Mouse (Mus musculus): Measurements from ENCODE around the gene Lcn12. TPM values are rescaled to one million over a fixed set of nuclear protein-coding genes. Genes with fewer than 3 reads are reported as not detected.

Lcn12 gene
- total and polyA plus RNA-seq, 3 experiments = not detected

DNA sequence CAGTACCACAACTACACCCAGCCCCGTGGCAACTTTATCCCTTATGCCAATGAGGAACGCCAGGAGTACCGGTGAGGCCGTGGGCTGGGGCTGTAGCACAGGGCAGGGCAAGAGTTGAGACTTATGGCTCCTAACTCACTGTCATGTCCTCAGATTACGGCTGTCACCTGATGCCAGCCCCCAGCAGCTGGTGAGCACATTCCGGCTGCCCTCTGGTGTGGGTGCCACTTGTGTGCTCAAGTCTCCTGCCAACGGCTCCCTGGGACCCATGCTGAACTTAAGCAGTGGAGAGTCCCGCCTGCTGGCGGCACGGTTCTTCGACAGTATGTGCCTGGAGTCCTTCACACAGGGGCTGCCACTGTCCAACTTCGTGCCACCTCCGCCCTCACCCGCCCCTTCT is 51.0 kb downstream of the Lcn12 start:
- DNase-seq (ENCODE audit: low spot score) (no peak), ATAC-seq (ENCODE audit: extremely low read depth, insufficient number of reproducible peaks, low FRiP score, poor library complexity, severe bottlenecking) (no peak)
- Histone ChIP-seq H3K36me3 (replicated peaks) (peaks cover 54% of the 10 kb centered on the region), H3K9me3 (replicated peaks) (no peaks in the 10 kb centered on the region), H3K27me3 (ENCODE audit: insufficient read depth, low read length) (no peaks in the 10 kb centered on the region), H3K4me3 (ENCODE audit: low read depth, low read length) (no peak overlapping the region), H3K4me1 (ENCODE audit: insufficient read depth, low read depth, low read length) (no peaks in the 10 kb centered on the region)
- no peak for TF ChIP-seq GATA1 (IDR thresholded peaks at IDR 0.05; ENCODE audit: borderline replicate concordance, low read length)
- TF ChIP-seq GATA2 (IDR thresholded peaks at IDR 0.05; ENCODE audit: borderline replicate concordance, low read depth, low read length) = no peak
- TF ChIP-seq CTCF (IDR thresholded peaks at IDR 0.05; ENCODE audit: low read depth, low read length) = no peak
- TF ChIP-seq POLR2AphosphoS5 (IDR thresholded peaks at IDR 0.05; ENCODE audit: insufficient replicate concordance, low read depth, low read length) = no peak
- TF ChIP-seq TAL1 (conservative IDR thresholded peaks at IDR 0.05; ENCODE audit: low read depth, low read length) = no peak

DNA sequence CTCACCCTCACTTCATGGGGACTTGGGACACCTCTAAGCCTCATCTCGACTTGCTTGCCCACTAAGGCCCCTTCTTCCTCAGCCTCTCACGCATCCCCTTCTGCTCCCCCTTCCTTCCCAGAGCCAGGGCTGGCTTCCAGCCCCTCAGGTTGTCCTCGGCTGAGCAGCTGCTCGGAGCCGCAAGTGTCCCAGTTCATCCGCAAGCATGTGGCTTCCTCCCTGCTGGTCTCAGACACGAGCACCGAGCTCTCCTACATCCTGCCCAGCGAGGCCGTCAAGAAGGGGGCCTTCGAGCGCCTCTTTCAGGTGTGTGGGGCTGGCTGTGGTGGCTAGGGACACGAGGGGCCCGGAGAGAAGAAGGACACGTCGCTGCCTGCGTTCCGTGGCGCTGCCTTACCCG is 52.6 kb downstream of the Lcn12 start:
- peaks cover 45% of the 10 kb centered on the region for H3K36me3 ChIP-seq (replicated peaks)
- no peaks in the 10 kb centered on the region for H3K4me1 ChIP-seq (ENCODE audit: insufficient read depth, low read depth, low read length)
- no peak for TF ChIP-seq TAL1 (conservative IDR thresholded peaks at IDR 0.05; ENCODE audit: low read depth, low read length)
- no peak for TF ChIP-seq GATA2 (IDR thresholded peaks at IDR 0.05; ENCODE audit: borderline replicate concordance, low read depth, low read length)
- TF ChIP-seq POLR2AphosphoS5 (IDR thresholded peaks at IDR 0.05; ENCODE audit: insufficient replicate concordance, low read depth, low read length) = no peak
- no peak for TF ChIP-seq CTCF (IDR thresholded peaks at IDR 0.05; ENCODE audit: low read depth, low read length)
- no peak for TF ChIP-seq GATA1 (IDR thresholded peaks at IDR 0.05; ENCODE audit: borderline replicate concordance, low read length)
- no peaks in the 10 kb centered on the region for H3K9me3 ChIP-seq (replicated peaks)
- DNase-seq (ENCODE audit: low spot score) = no peak
- no peaks in the 10 kb centered on the region for H3K27me3 ChIP-seq (ENCODE audit: insufficient read depth, low read length)
- ATAC-seq (ENCODE audit: extremely low read depth, insufficient number of reproducible peaks, low FRiP score, poor library complexity, severe bottlenecking) = no peak
- H3K4me3 ChIP-seq (ENCODE audit: low read depth, low read length) = no peak overlapping the region

Other genes with a start within 250 kb of the Lcn12 start
Only the 20 nearest of the 37 such genes appear.
- 51.2 and 53.9 TPM in 2 replicates for gene Uap1l1, start 128.2 kb downstream of the Lcn12 start, total RNA-seq (2014; fragmentation: Nextera tagmentation)
- gene Uap1l1, start 128.2 kb downstream of the Lcn12 start, total RNA-seq (2017) = 56.4 and 118 TPM in 2 replicates
- gene Uap1l1, start 128.2 kb downstream of the Lcn12 start, polyA plus RNA-seq (2012) = 21.0 and 22.8 TPM in 2 replicates
- 9.9 and 14.4 TPM in 2 replicates for gene Sapcd2, start 121.6 kb downstream of the Lcn12 start, total RNA-seq (2014; fragmentation: Nextera tagmentation)
- gene Sapcd2, start 121.6 kb downstream of the Lcn12 start, total RNA-seq (2017) = 20.6 and 28.1 TPM in 2 replicates
- 108 and 129 TPM in 2 replicates for gene Sapcd2, start 121.6 kb downstream of the Lcn12 start, polyA plus RNA-seq (2012)
- gene Entpd2, start 98.0 kb downstream of the Lcn12 start, total RNA-seq (2014; fragmentation: Nextera tagmentation) = not detected in 2 replicates
- gene Entpd2, start 98.0 kb downstream of the Lcn12 start, total RNA-seq (2017) = not detected in 2 replicates
- gene Entpd2, start 98.0 kb downstream of the Lcn12 start, polyA plus RNA-seq (2012) = 0.03 TPM in 1 of 2 replicates, not detected in the other
- gene Npdc1, start 94.6 kb downstream of the Lcn12 start, total RNA-seq (2014; fragmentation: Nextera tagmentation) = not detected in 2 replicates
- gene Npdc1, start 94.6 kb downstream of the Lcn12 start, total RNA-seq (2017) = 0.22 and 0.64 TPM in 2 replicates
- not detected in 2 replicates for gene Npdc1, start 94.6 kb downstream of the Lcn12 start, polyA plus RNA-seq (2012)
- not detected in 2 replicates for gene Fut7, start 70.6 kb downstream of the Lcn12 start, total RNA-seq (2014; fragmentation: Nextera tagmentation)
- 0.22 TPM in 1 of 2 replicates, not detected in the other for gene Fut7, start 70.6 kb downstream of the Lcn12 start, total RNA-seq (2017)
- not detected in 2 replicates for gene Fut7, start 70.6 kb downstream of the Lcn12 start, polyA plus RNA-seq (2012)
- 9.8 and 18.6 TPM in 2 replicates for gene Abca2, start 65.2 kb downstream of the Lcn12 start, total RNA-seq (2014; fragmentation: Nextera tagmentation)
- gene Abca2, start 65.2 kb downstream of the Lcn12 start, total RNA-seq (2017) = 2.8 and 5.3 TPM in 2 replicates
- gene Abca2, start 65.2 kb downstream of the Lcn12 start, polyA plus RNA-seq (2012) = 5.9 and 6.0 TPM in 2 replicates
- not detected in 2 replicates for gene Clic3, start 37.1 kb downstream of the Lcn12 start, total RNA-seq (2014; fragmentation: Nextera tagmentation)
- 0.22 TPM in 1 of 2 replicates, not detected in the other for gene Clic3, start 37.1 kb downstream of the Lcn12 start, total RNA-seq (2017)
- not detected in 2 replicates for gene Clic3, start 37.1 kb downstream of the Lcn12 start, polyA plus RNA-seq (2012)
- 16.3 and 23.2 TPM in 2 replicates for gene Paxx, start 32.8 kb downstream of the Lcn12 start, total RNA-seq (2014; fragmentation: Nextera tagmentation)
- 14.2 and 17.8 TPM in 2 replicates for gene Paxx, start 32.8 kb downstream of the Lcn12 start, total RNA-seq (2017)
- 43.4 and 47.0 TPM in 2 replicates for gene Paxx, start 32.8 kb downstream of the Lcn12 start, polyA plus RNA-seq (2012)
- not detected in 2 replicates for gene Ptgds, start 23.9 kb downstream of the Lcn12 start, total RNA-seq (2014; fragmentation: Nextera tagmentation)
- gene Ptgds, start 23.9 kb downstream of the Lcn12 start, total RNA-seq (2017) = 0.44 TPM in 1 of 2 replicates, not detected in the other
- gene Ptgds, start 23.9 kb downstream of the Lcn12 start, polyA plus RNA-seq (2012) = not detected in 2 replicates
- 48.3 and 57.9 TPM in 2 replicates for gene Fbxw5, start 6.8 kb upstream of the Lcn12 start, total RNA-seq (2014; fragmentation: Nextera tagmentation)
- 21.1 and 24.7 TPM in 2 replicates for gene Fbxw5, start 6.8 kb upstream of the Lcn12 start, total RNA-seq (2017)
- 17.1 and 35.5 TPM in 2 replicates for gene Fbxw5, start 6.8 kb upstream of the Lcn12 start, polyA plus RNA-seq (2012)
- gene C8g, start 7.8 kb upstream of the Lcn12 start, total RNA-seq (2014; fragmentation: Nextera tagmentation) = 3.4 and 4.4 TPM in 2 replicates
- 2.2 and 3.3 TPM in 2 replicates for gene C8g, start 7.8 kb upstream of the Lcn12 start, total RNA-seq (2017)
- 0.10 and 0.21 TPM in 2 replicates for gene C8g, start 7.8 kb upstream of the Lcn12 start, polyA plus RNA-seq (2012)
- gene Traf2, start 53.0 kb upstream of the Lcn12 start, total RNA-seq (2014; fragmentation: Nextera tagmentation) = 7.1 and 7.9 TPM in 2 replicates
- 18.1 and 19.1 TPM in 2 replicates for gene Traf2, start 53.0 kb upstream of the Lcn12 start, total RNA-seq (2017)
- 5.4 and 7.8 TPM in 2 replicates for gene Traf2, start 53.0 kb upstream of the Lcn12 start, polyA plus RNA-seq (2012)
- 102 and 126 TPM in 2 replicates for gene Edf1, start 63.9 kb upstream of the Lcn12 start, total RNA-seq (2014; fragmentation: Nextera tagmentation)
- 91.0 and 109 TPM in 2 replicates for gene Edf1, start 63.9 kb upstream of the Lcn12 start, total RNA-seq (2017)
- 570 and 701 TPM in 2 replicates for gene Edf1, start 63.9 kb upstream of the Lcn12 start, polyA plus RNA-seq (2012)
- gene Mamdc4, start 80.9 kb upstream of the Lcn12 start, total RNA-seq (2014; fragmentation: Nextera tagmentation) = 0.58 and 4.3 TPM in 2 replicates
- 1.9 and 5.5 TPM in 2 replicates for gene Mamdc4, start 80.9 kb upstream of the Lcn12 start, total RNA-seq (2017)
- gene Mamdc4, start 80.9 kb upstream of the Lcn12 start, polyA plus RNA-seq (2012) = 1.4 and 1.6 TPM in 2 replicates
- gene Phpt1, start 81.3 kb upstream of the Lcn12 start, total RNA-seq (2014; fragmentation: Nextera tagmentation) = 1.4 and 2.1 TPM in 2 replicates
- gene Phpt1, start 81.3 kb upstream of the Lcn12 start, total RNA-seq (2017) = 7.1 and 12.5 TPM in 2 replicates
- 6.5 and 9.5 TPM in 2 replicates for gene Phpt1, start 81.3 kb upstream of the Lcn12 start, polyA plus RNA-seq (2012)
- gene Ajm1, start 87.8 kb upstream of the Lcn12 start, total RNA-seq (2014; fragmentation: Nextera tagmentation) = 0.63 and 1.1 TPM in 2 replicates
- gene Ajm1, start 87.8 kb upstream of the Lcn12 start, total RNA-seq (2017) = 0.05 TPM in 1 of 2 replicates, not detected in the other
- gene Ajm1, start 87.8 kb upstream of the Lcn12 start, polyA plus RNA-seq (2012) = 0.32 and 0.35 TPM in 2 replicates
- gene Rabl6, start 114.6 kb upstream of the Lcn12 start, total RNA-seq (2014; fragmentation: Nextera tagmentation) = 73.4 and 74.9 TPM in 2 replicates
- 41.5 and 43.2 TPM in 2 replicates for gene Rabl6, start 114.6 kb upstream of the Lcn12 start, total RNA-seq (2017)
- gene Rabl6, start 114.6 kb upstream of the Lcn12 start, polyA plus RNA-seq (2012) = 79.9 and 82.4 TPM in 2 replicates
- not detected in 2 replicates for gene Ccdc183, start 123.8 kb upstream of the Lcn12 start, total RNA-seq (2014; fragmentation: Nextera tagmentation)
- gene Ccdc183, start 123.8 kb upstream of the Lcn12 start, total RNA-seq (2017) = 0.05 TPM in 1 of 2 replicates, not detected in the other
- gene Ccdc183, start 123.8 kb upstream of the Lcn12 start, polyA plus RNA-seq (2012) = not detected in 2 replicates
- not detected in 2 replicates for gene Tmem141, start 128.1 kb upstream of the Lcn12 start, total RNA-seq (2014; fragmentation: Nextera tagmentation)
- not detected in 2 replicates for gene Tmem141, start 128.1 kb upstream of the Lcn12 start, total RNA-seq (2017)
- gene Tmem141, start 128.1 kb upstream of the Lcn12 start, polyA plus RNA-seq (2012) = not detected in 2 replicates
- not detected in 2 replicates for gene Fcna, start 134.1 kb upstream of the Lcn12 start, total RNA-seq (2014; fragmentation: Nextera tagmentation)
- not detected in 2 replicates for gene Fcna, start 134.1 kb upstream of the Lcn12 start, total RNA-seq (2017)
- gene Fcna, start 134.1 kb upstream of the Lcn12 start, polyA plus RNA-seq (2012) = not detected in 2 replicates

Measured in G1E (cell line).